Mouse (Mus musculus) stomach, embryonic 16.5 days (tissue): Measurements from ENCODE around the gene Hddc2. TPM values are rescaled to one million over a fixed set of nuclear protein-coding genes. Genes with fewer than 3 reads are reported as not detected.

ENCODE experiments used
- ATAC-seq: fragments of 200-750 bp; cut with Nextera tagmentation; 2 replicates; pipeline ENCODE4 v1.8.0; 2017; ENCODE audit warnings: moderate number of reproducible peaks, moderate TSS enrichment; ENCODE audit not compliant: insufficient read depth, low FRiP score
- H3K27ac ChIP-seq: fragments of 300-500 bp; sonication (generic); 2 replicates; pipeline ENCODE4 v1.5.1; 2014; ENCODE audit warnings: low read length
- H3K27me3 ChIP-seq: fragments of 300-500 bp; sonication (generic); 2 replicates; pipeline ENCODE4 v1.6.1; 2014; ENCODE audit warnings: low read length, control low read depth, mixed read lengths; ENCODE audit not compliant: control insufficient read depth, insufficient read depth
- H3K36me3 ChIP-seq: fragments of 300-500 bp; sonication (generic); 2 replicates; pipeline ENCODE4 v1.6.1; 2014; ENCODE audit warnings: low read length; ENCODE audit not compliant: control insufficient read depth, insufficient read depth
- H3K4me1 ChIP-seq: fragments of 300-500 bp; sonication (generic); 2 replicates; pipeline ENCODE4 v1.6.1; 2014; ENCODE audit warnings: low read length, control low read depth, mixed read lengths; ENCODE audit not compliant: control insufficient read depth, insufficient read depth
- H3K4me2 ChIP-seq: fragments of 300-500 bp; sonication (generic); 2 replicates; pipeline ENCODE4 v1.6.1; 2014; ENCODE audit warnings: low read depth, low read length, mixed read lengths
- H3K4me3 ChIP-seq: fragments of 300-500 bp; sonication (generic); replicated peaks from 2 replicates; pipeline ENCODE4 v1.5.1; 2014; ENCODE audit warnings: mild to moderate bottlenecking, low read length
- H3K9ac ChIP-seq: fragments of 300-500 bp; sonication (generic); 2 replicates; pipeline ENCODE4 v1.6.1; 2014; ENCODE audit warnings: low read length
- H3K9me3 ChIP-seq: fragments of 300-500 bp; sonication (generic); replicated peaks from 2 replicates; pipeline ENCODE4 v1.6.1; 2016; ENCODE audit warnings: low read length, control low read depth; ENCODE audit not compliant: control insufficient read depth
- WGBS: fragments of 180-500 bp; shearing (Covaris S2); extraction: QIAGEN DNeasy Blood & Tissue Kit; methylation state at CpG from one replicate; pipeline ENCODE4 v1.1.7; 2014; 5-methylcytosine and 5-hydroxymethylcytosine counted together
- polyA plus RNA-seq: library from polyadenylated mRNA; unstranded; fragments of >200 nt; fragmentation: Nextera tagmentation; extraction: Ambion mirVana; gene quantifications from 2 replicates; pipeline ENCODE4 v1.2.1, GENCODE M21; 2015

Gene Hddc2
- polyA plus RNA-seq, 1 experiment from 2014 or later = 56.7 TPM

DNA sequence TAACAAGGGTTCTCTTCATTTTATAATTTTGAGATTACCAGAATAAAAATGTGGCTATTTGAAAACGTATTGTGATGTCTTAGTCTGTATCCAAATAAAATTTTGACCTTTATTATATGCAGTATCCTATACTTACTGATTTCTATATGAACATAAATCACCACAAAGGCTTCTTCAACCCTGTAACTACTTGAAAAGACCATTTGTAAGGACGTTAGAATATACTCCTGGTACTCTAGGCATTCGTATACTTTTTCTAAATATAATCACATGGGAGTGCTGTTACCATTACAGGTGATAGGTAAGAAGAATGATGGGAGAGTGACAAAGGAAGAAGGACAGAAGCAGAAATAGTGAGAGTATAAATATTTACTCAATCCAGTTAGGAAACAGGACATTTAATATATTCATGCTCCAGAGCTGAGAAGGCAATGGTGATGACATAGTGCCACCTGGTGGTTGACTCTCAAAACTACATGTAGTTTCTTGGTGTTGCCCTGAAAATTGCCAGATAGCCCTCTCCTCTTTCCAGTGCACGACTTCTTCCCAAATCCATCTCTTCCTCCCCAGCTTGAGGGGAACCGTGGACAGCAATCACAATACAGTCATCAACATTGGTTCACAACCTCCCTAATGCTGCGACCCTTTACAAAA is 14.1 kb upstream of the Hddc2 start:
- H3K27ac ChIP-seq = no peak overlapping the region
- H3K36me3 ChIP-seq = no peaks in the 10 kb centered on the region
- 24% methylated on average over 6 of the region's 6 CpGs for WGBS
- no peaks in the 10 kb centered on the region for H3K4me1 ChIP-seq
- no peaks in the 10 kb centered on the region for H3K27me3 ChIP-seq
- no peak overlapping the region for H3K4me3 ChIP-seq
- no peaks in the 10 kb centered on the region for H3K9me3 ChIP-seq
- no peak overlapping the region for H3K4me2 ChIP-seq
- no peak for ATAC-seq
- H3K9ac ChIP-seq = no peak overlapping the region

DNA sequence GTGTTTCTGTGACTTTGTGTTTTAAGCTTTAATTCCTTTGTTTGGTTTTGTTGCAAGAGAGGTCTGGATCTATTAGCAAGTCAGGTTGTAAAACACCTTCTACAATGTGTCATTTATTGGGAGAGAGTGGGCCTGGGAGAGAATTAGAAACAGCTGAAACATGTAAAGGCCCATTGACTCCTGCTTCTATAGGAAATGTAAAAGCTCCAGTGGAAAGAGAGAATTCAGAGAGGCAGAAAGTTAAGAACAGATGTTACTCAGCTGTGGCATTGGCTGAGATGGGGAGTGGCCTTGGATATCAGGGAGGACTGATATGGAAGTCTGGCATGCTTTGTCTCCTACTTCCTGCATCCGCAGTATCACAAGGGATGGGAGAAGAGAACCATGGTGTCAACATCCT is 12.9 kb upstream of the Hddc2 start:
- H3K9me3 ChIP-seq = no peaks in the 10 kb centered on the region
- no peaks in the 10 kb centered on the region for H3K27me3 ChIP-seq
- ATAC-seq = no peak
- H3K27ac ChIP-seq = no peak overlapping the region
- no peaks in the 10 kb centered on the region for H3K36me3 ChIP-seq
- no peak overlapping the region for H3K4me2 ChIP-seq
- no peak overlapping the region for H3K4me3 ChIP-seq
- H3K9ac ChIP-seq = no peak overlapping the region
- 62% methylated on average over 1 of the region's 1 CpGs for WGBS
- no peaks in the 10 kb centered on the region for H3K4me1 ChIP-seq

DNA sequence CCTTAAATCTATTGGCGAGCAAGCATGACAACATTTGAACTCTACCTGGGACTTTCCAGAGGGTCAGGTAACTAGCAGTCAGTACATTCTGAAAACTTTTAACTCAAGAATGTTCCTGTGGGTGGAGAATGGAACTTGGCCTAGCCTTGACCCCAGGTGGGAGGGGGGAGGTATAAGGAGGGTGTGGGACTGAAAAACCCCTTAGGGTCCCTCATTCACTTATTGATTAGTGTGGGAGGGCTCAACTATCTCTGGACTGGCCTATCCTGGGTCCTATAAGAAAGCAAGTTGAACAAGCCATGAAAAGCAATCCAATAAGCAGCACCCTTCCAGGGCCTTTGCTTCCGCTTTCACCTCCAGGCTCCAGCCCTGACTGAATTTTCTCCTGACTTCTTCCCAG is 9.7 kb upstream of the Hddc2 start:
- ATAC-seq = no peak
- Histone ChIP-seq H3K9ac (no peak overlapping the region), H3K36me3 (no peaks in the 10 kb centered on the region), H3K4me1 (no peaks in the 10 kb centered on the region), H3K27ac (no peak overlapping the region), H3K4me2 (no peak overlapping the region), H3K4me3 (no peak overlapping the region), H3K9me3 (no peaks in the 10 kb centered on the region), H3K27me3 (no peaks in the 10 kb centered on the region)
- WGBS = 95% methylated on average over 2 of the region's 2 CpGs

DNA sequence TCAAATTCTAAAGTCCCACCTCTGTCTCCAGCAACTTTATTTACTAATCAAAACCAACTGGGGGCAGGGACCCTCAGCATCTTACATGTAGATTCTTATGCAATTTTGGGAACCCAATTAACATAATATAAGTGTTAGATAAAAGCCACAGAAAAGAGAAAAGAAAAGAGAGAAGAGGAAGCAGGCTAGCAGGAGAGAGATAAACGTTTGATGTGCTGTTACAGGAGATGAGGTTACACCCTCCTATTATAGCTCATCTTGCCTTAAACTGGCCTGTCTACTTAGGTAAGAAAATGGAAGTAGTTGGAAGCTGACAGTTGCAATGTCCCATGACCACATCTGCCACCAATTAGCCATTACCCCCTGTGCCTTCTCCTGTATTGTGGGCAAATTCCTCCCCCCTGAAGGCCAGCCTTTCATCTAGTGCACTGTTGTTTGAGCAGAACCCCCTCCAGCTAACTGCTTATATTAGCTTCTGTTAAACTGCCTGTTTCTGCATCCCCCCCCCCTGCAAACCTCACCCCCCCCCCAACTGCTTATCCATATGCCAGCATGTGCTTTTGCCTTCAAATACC is 6.1 kb upstream of the Hddc2 start:
- no peak for ATAC-seq

DNA sequence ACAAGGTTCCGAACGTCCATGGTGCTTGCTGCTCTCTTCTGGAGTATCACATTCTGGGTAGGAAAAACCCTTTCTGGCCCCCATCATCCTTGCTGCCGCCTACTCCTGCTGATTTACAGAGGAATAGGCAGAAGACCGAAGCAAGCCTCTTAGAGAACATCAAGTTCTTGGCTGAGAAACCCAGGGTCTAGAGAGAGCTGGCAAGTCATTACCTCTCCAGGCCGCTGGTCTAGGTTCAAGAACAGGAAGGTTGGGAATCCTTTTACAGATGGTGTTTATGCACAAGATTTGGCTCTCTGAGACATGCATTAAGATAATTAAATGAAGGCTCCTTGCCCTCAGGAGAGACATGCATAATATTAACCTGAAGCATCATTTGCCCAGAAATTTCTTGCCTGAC is 5.3 kb downstream of the Hddc2 start:
- 80% methylated on average over 5 of the region's 5 CpGs for WGBS
- Histone ChIP-seq H3K4me1 (peaks cover 8% of the 10 kb centered on the region; the same call in 1 of the 2 replicates), H3K4me3 (no peak overlapping the region), H3K27ac (no peak overlapping the region), H3K4me2 (no peak overlapping the region), H3K9me3 (no peaks in the 10 kb centered on the region), H3K27me3 (no peaks in the 10 kb centered on the region), H3K36me3 (peaks cover 3% of the 10 kb centered on the region; the same call in 1 of the 2 replicates), H3K9ac (no peak overlapping the region)
- ATAC-seq = no peak

More for the DNA sequence above, 6.1 kb upstream of the Hddc2 start:
- WGBS = 30% methylated on average over 1 of the region's 1 CpGs
- Histone ChIP-seq H3K27me3 (no peaks in the 10 kb centered on the region), H3K4me3 (no peak overlapping the region), H3K9me3 (no peaks in the 10 kb centered on the region), H3K4me2 (no peak overlapping the region), H3K4me1 (no peaks in the 10 kb centered on the region), H3K36me3 (no peaks in the 10 kb centered on the region), H3K9ac (no peak overlapping the region), H3K27ac (no peak overlapping the region)

DNA sequence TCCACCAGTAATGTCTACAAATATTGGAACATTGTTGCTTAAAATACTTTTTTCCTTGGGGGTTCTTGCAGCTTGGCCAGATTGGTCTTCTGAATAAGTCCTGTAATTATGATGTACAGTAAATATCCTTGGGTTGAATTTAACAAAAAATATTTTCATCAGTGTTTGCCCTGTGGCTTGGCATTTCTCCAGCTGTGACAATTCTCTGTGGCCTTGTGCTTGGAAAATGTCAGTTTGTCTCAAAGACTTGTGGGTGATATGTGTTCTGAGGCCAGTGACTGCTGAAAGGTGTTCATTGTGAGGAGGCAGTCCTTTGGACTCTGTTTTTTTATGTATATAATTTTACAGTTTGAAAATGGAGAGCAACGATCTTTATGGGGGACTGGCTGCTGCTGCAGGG is 16.3 kb downstream of the Hddc2 start:
- H3K27ac ChIP-seq = no peak overlapping the region
- 72% methylated on average over 1 of the region's 1 CpGs for WGBS
- H3K4me2 ChIP-seq = no peak overlapping the region
- no peak overlapping the region for H3K9ac ChIP-seq
- no peaks in the 10 kb centered on the region for H3K4me1 ChIP-seq
- H3K9me3 ChIP-seq = no peaks in the 10 kb centered on the region
- H3K27me3 ChIP-seq = no peaks in the 10 kb centered on the region
- ATAC-seq = no peak
- no peak overlapping the region for H3K4me3 ChIP-seq
- peaks cover 10% of the 10 kb centered on the region for H3K36me3 ChIP-seq

DNA sequence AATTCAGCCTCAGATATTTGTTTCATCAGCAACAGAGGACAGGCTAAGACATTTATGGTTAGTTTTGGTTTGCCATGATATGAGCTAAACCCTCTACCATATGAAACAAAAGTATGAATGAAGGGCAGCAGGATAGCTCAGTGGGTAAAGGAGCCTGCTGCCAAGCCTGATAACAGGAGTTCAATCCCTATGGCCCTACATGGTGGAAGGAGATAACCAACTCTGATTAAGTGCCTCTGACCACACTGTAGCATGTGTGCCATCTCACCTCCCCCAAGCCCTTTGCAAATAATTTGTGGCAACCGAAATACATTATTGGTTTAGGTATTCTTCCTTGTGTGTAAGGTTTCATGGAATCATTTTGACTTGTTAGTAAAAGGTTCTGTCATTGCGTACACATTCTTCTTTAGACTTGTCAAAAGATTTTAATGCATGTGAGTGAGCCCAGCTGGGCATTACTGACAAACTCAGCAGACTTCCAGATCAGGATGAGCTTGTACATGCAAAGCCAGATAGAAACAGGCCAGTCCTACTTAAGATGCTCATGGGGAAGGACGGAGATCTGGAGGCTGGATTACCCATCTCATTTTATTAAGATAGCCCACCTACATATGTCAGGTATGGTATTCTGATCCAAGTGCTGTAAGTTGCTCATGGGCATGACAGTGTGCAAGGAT is 17.2 kb downstream of the Hddc2 start:
- WGBS = 74% methylated on average over 3 of the region's 3 CpGs
- ATAC-seq = no peak
- H3K4me3 ChIP-seq = no peak overlapping the region
- H3K9ac ChIP-seq = no peak overlapping the region
- no peaks in the 10 kb centered on the region for H3K9me3 ChIP-seq
- H3K27ac ChIP-seq = no peak overlapping the region
- no peaks in the 10 kb centered on the region for H3K4me1 ChIP-seq
- peaks cover 10% of the 10 kb centered on the region for H3K36me3 ChIP-seq
- no peak overlapping the region for H3K4me2 ChIP-seq
- no peaks in the 10 kb centered on the region for H3K27me3 ChIP-seq

DNA sequence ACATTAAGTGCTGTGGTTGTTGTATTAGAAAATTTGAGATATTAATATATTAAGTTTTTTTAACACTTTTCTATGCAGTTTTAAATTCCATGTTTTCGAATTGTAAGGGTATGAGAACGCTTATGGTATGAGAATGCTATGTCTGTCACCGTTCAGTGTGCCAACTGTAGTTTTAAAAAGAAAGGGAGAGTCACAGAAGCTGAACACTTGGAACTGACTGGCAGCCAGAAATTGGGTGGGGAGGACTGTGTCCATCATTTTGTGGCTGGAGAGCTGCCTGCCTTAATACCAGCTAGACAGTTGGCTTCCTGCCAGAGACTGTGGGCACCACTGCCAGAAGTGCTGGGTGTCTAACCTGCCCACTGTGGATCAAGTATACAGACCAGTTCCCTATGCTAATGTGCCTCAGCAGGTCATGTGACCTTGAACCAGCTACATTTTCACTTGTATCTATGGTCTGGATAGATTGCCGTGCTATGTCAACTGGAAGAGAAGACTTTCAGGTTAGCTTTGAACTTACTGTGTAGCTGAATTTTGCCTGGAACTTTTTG is 18.1 kb downstream of the Hddc2 start:
- 89% methylated on average over 4 of the region's 4 CpGs for WGBS
- no peak overlapping the region for H3K4me2 ChIP-seq
- H3K9me3 ChIP-seq = no peaks in the 10 kb centered on the region
- H3K9ac ChIP-seq = no peak overlapping the region
- H3K4me3 ChIP-seq = no peak overlapping the region
- peaks cover 4% of the 10 kb centered on the region for H3K36me3 ChIP-seq
- no peaks in the 10 kb centered on the region for H3K4me1 ChIP-seq
- ATAC-seq = no peak
- no peaks in the 10 kb centered on the region for H3K27me3 ChIP-seq
- no peak overlapping the region for H3K27ac ChIP-seq

DNA sequence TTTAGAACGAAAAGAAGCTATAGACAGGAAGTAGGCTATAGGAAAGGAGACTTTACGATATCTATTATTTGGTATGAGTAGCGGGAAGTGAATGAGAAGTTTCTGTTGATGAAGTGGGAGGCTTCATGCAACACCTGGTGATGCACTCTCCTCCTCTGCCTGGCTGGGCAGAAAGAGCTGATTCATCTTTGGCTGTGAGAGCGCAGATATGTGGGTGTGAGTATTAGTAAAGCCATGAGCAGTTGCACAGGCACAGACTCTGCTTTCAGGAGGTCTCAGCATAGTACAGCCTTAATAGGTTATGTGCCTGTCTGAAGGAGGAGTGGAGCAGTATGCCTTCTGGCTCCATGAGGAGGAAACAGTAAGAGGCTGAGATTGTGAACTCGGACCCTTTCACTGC is 23.2 kb downstream of the Hddc2 start:
- Histone ChIP-seq H3K4me1 (no peaks in the 10 kb centered on the region), H3K9ac (no peak overlapping the region), H3K27me3 (no peaks in the 10 kb centered on the region), H3K27ac (no peak overlapping the region), H3K36me3 (no peaks in the 10 kb centered on the region), H3K4me2 (no peak overlapping the region), H3K4me3 (no peak overlapping the region), H3K9me3 (no peaks in the 10 kb centered on the region)
- 84% methylated on average over 5 of the region's 5 CpGs for WGBS
- no peak for ATAC-seq
